Mouse (Mus musculus) cerebellum, adult 8-10 months (tissue): ENCODE measurements around the gene Gm20388.

ENCODE experiments used
- DNase-seq: peaks from one replicate; pipeline ENCODE4 v3.0.0; 2022

Gm20388 gene

DNA sequence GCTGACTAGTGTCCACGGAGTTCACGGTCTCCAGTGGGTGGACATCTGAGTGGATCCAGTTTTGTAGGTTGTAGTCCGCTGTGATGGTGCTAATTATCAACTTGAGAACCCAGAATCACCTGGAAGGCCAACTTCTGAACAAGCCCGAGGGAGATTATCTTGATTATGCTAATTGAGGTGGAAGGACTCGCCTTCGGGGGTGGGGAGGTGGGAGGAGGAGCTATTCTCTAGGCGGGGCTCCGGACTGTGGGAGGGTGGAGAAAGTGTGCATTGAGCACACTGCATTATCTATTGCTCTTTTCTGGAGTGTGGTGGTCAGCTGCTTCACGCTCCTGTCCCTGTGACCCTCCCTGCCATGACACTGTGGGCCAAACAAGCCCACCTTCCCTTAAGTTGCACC is 2961.0 kb downstream of the Gm20388 start:
- no peak for DNase-seq

DNA sequence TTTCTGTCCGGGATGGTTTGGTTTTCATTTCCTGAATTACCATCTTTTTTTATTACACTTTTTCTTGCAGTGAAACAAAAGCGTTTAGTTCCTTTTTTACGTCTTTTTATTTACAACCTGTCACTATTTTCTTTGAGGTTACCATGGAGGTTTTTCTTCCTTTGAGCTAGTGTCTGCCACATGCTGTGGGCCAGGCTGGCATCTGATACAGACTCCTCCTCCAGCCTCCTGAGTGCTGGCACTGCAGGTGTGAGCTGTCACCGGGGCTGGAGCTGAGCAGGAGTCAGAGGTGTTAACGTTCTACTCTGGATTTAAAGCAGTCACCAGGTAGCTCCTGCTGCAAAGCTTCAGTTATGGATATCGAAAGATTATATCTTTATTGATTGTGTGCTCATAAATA is 2962.5 kb downstream of the Gm20388 start:
- DNase-seq: peak; percentile 52

DNA sequence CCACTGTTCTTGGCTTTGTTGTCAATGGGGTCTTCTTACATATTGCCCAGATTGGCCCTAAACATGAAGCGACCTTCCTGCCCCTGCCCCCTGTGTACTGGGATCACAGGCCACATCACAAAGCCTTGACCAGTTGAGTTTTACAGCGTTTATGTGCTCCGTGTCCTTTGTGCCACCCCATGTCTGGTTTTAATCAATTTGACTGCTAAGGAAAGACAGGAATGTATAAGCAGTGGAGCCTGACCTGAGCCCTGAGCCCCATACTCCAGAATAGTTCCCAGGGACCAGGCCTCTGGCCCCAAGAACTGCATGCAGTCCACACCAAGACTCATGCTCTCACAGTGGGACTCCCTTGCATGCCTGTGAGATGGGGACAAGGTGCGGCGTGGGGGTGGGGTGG is 2964.5 kb downstream of the Gm20388 start:
- no peak for DNase-seq

DNA sequence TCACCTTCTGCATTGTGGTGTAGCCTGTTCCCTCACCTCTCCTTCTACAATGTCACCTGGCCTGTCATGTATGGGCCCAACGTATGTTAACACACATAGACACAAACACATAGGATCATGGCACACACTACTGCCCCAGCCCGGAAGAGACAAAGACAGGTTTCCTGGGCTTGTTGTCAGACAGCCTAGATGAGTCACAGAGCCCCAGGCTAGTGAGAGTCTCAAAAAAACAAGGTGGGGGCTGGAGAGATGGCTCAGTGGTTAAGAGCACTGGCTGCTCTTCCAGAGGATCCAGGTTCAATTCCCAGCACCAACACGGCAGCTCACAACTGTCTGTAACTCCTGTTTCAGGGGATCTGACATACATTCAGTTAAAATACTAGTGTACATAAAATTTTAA is 2967.6 kb downstream of the Gm20388 start:
- DNase-seq: no peak

DNA sequence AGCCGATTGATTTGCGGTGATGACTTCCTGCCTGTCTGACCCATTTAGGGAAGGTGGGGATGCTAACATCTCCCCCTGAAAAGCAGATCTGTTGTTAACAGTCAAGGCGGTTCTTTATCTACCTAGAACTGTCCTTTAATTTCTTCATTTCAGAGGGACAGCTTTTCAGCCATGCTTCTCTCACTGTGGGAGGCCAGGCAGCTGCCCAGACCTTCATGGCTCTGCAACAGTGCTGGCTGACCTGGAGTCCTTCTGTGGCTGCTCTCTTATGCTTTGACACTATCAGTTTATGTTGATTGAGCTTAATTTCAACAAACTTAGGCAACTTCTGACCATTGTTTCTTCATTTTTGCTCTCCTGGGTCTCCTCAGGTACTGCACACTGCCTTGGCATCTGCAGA is 2969.7 kb downstream of the Gm20388 start:
- DNase-seq: peak; percentile 46

DNA sequence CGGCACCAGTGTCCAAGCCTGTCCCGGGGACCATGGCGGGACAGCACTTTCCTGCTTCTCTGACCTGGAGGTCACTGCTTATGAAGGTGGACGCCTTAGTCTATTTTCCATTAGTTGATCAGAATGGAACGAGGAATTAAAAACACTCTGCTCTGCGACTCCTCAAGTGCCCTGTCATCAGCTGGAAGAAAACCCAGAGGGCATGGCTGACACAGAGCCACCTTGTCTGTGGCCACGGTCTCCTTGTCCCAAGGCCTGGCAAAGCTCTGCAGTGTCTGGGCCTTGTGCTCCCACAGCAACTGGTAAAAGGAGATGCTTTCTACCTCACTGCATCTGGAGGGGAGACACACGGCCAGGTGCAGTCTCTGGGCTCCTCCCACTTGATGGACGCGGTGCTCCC is 2973.0 kb downstream of the Gm20388 start:
- no peak for DNase-seq

DNA sequence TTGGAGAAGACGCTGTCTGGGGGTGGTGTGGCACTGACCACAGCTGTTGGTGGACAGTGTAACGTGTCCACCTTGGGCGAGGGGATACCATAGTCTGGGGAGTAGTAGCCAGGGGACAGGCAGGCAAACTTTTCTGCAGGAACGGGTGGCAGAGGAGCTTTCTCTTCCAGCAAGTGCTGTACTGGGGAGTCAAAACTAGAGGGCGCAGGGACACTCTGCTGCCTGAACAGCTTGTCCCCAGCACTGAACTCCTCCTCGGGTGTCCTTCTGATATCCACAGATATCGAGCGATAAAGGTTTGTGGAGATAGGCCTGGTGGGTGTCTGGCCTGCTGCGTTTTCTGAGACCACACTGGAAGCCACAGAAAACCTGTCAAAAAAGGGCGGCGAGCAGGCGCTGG is 2980.8 kb downstream of the Gm20388 start:
- no peak for DNase-seq

DNA sequence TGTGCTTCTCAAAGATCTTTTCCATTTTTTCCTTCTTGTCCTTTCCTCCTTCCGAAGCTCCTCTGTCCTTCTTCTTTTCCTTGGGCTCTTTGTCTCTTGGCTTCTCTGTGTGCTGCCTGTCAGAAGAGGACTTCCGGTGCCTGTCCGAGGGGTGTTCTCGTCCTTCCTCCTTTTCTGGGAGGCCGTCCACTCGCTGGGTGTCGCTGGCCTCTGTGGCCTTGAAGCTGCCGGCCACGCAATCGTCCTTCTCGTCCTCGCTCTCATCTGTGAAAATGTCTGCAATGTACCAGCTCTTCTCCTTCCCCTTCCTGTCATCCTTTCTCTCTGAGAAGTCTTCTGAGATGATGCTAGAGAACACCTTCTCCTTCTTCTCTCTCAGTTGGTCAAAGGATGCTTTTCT is 2982.8 kb downstream of the Gm20388 start:
- no peak for DNase-seq

DNA sequence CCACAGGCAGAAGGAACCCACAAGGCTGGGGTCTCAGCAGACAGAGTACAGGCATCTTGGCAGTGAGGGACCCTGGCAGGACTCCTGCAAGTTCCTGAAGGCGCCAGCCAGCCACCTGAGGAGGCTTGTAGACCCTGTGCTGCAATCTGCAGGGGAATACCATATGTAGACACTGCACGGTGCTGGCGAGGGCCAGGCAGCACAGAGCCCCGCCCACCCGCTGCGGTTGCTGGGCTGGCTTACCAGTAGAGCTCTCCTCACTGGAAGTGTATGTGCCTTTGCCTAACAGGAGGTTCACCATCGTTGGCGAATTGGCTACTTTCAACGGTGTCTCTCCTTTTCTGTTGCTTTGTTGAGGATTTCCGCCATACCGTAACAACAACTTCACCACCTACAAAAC is 2985.7 kb downstream of the Gm20388 start:
- DNase-seq: no peak

DNA sequence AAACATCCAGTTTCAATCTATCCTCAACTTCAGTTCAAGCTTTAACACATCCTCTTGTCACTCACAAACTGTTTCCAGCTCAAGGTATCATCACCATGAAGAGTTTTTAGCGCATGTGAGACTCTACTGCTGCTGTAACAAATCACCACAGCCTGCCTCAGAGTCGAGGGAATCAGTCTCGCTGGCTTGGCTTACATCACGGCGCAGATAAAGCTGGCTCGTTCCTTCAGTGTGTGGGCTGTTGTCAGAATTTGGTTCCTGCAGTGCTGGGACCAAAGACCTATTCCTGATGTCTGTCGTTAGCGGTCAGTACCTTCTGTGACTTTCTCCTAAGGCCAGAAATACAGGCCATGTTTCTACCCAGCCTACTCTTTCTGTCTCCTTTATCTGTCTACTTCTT is 2986.6 kb downstream of the Gm20388 start:
- no peak for DNase-seq

DNA sequence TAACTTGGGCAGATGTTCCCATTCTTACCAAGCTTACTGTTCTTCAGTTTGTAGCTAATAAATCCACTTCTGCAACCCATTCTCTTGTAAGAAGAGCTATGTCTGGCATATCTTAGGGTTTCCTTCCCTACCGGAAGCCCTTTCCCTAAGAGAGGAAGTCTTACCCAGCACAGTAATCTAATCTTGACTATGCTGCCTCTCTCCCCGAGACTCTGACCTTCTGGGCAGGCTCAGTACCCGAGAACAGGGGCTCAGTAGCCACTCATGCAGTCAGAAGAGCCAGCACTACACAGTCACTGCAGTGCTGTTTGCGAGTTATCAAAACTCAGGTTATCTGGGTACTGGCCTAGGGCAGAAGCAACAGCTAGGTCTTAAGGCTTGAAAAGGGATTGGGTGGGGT is 2987.4 kb downstream of the Gm20388 start:
- DNase-seq: no peak

DNA sequence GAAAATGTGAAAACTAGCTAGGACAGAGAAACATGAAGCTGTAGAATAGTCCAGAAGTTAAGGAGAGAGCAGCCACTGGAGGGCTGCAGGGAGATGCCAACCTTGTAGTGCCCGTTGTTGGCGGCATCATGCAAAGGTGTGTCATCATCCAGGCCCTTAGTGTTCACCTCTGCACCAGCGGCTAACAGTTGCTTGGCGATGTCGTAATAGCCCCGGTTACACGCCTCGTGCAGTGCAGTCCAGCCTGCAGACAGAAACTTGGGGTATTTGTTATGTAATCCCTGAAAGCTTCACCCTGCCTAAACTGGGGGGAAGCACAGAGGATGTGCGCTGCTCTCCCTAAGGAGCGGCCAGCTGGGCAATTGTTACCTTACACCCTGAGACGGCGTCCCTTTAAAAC is 2987.8 kb downstream of the Gm20388 start:
- DNase-seq: no peak

DNA sequence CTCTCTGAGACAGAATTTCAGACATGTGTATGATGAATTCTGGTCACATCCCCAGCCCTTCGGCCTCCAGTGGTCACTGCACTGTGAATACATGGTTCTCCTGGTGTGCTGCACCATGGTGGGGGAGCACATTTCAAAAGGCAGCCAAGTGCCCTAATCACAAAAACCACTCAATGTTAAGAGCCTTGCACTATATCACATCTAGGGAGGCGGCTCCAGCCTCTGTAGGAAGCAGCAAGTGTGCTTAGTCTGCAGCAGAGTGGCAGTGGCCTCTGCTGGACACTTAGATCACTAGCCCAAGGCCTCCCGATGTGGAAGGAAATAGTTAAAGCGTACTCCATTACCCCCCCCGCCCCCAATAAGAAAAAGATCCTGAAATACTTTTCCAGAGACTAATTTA is 2988.4 kb downstream of the Gm20388 start:
- DNase-seq: no peak

DNA sequence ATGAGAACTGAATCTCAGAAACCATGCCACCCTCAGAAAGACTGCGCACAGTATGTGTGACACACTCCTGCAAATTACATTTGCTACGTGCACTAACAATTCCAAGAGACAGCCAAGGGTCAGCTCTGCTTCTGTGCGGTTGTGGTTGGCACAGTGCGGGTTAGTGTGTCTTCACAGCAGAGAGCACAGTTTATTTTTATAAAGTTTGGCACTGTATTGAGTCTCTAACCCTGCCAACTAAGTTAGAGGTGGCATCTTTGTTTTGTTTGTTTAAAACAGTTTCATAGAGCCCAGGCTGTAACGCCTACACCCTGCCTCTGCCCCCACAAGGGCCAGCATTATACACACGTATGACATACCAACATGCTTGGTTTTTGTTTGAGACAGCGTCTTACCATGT is 2990.8 kb downstream of the Gm20388 start:
- no peak for DNase-seq

DNA sequence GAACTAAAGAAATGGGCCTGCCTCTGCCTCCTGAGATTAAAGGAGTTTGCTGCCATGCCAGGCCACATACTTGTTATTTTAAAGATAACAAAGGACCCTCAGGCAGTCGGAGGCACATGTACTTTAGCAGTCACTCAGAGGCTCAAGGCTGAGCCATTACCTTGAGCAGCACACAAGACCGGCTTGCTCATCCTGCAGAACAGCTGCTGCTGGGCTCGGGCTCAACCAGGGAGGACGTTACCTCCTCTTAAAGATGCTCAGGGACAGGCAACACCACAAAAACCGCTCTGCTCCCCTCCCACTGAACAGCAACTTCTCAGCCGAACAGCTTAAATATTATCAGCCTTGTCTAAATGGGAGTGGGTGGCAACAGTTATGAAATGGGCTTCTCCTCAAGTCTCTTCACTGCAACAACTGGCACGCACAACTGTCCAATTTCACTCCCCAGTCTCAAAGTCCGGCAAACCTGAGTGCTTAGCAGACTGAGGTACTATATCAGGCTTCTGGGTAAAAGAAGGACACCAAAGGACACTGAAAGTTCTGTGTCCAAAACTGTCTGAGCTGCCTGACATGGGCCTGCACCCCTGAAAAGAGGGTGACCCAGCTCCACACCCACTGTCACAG is 2991.4 kb downstream of the Gm20388 start:
- DNase-seq: no peak

DNA sequence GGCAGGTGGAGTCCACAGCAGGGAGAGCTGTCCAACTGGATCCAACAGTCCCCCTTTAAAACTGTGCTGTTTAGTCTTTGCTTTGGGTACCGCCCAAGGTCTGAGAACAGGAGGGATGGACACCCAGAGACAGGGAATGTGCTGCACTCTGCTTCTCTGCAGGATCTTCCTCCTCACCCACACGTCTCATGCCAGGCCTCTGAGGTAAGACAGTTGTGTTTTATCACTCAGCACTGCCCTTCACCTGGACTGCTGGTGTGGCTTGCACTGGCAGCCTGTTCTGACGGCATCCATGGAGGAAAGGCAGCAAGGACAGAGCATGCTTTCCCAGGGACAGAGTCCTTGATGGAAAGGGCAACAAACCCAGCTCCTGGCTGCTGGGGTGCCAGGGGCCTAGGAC is 2991.9 kb downstream of the Gm20388 start:
- no peak for DNase-seq

DNA sequence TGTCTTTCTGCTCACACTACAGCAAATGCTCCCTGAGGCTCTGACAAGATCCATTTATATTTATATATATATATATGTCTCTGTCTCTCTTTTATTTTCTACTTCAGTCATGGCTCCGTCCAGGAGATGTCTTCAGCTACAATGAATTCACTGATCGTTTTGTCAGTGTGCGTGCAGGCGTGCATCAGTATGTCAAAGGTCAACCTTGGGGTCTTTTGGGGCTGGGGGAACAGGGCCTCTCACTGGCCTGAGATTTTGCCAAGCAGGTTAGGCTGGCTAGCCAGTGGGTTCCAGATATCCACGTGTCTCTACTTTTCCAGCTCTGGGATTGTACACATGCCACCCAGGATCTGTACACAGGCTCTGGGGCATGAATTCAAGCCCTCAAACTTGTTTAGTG is 2992.4 kb downstream of the Gm20388 start:
- no peak for DNase-seq

DNA sequence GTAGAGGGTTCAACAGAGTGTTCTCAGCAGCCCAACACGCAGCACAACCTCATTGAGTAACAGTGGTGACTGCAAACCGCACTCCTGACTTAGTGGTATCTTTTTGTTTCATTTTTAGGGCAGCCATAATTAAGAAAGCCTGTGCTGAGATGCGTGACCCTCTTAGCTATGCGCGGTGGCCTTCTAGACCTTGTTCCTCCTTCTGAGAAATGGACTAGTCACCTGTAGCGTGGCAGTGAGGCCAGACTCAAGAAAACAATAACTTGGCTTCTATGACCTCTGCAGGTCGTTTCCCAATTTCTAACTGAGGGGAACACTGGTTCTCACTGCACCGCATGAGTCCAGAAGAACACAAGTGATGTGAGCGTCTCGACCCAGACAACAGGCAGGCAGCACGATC is 2993.9 kb downstream of the Gm20388 start:
- DNase-seq: no peak

DNA sequence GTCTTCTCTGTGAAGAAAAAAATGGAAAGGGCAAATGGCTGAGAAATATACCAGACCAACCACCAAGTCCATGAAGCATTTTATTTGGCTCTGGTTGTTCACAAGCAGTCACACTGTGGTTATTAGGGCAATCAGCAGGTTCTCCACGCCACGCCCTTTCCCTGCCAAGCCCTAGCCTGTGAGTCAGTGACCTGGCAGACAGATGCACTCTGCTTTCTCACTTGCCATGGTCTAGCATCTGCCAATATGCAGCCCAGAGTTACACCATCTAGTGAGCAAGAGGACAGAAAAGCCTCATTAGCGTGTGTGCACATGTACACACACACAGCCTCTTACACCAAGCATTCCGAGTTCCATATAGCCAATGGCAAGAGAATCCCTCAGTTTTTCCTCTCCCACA is 2994.7 kb downstream of the Gm20388 start:
- DNase-seq: peak; percentile 51

DNA sequence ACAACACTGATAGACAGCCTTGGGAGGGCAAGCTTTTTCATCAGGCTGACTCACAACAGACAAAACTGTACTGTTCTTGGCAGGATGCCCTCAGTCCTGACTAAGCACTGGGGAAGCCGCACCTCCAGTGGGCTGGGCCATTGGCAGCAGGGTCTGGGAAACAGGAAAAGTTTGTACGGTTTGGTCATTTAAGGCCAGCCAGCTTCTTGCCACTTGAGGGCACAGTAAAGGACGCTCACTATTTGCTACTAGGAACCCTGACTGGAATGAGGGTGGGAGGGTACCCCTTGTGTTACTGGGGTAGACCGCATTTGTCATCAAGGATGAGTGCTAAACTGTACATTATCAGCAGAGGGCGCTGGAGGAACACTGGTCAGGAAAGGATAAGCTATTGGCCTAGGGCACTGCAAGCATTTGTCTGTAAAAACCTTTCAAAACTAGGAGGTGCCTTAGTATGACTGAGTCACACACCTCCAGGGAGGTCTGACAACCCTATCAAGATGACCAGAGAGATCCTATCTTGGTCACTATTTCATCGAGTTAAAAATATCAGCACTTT is 2995.9 kb downstream of the Gm20388 start:
- peak; percentile 92 for DNase-seq

DNA sequence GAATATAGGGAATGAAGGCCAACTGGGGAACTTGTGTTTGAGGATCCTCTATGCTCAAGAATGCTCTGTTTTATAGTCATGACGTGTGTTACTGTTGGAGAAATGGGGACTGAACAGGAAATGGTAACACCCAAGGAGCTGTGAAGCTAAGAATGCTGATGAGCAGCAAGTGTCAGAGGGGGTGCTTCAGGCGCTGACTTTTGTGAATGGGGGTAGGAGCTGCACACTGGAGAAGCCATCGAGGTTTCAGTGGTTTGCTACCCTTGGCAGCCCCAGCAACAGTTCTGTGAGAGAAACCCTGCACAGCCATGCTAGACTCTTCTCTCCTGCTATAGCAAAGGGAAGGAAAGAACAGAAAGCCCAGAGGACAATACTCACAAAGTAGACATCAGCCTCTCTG is 3001.5 kb downstream of the Gm20388 start:
- no peak for DNase-seq

DNA sequence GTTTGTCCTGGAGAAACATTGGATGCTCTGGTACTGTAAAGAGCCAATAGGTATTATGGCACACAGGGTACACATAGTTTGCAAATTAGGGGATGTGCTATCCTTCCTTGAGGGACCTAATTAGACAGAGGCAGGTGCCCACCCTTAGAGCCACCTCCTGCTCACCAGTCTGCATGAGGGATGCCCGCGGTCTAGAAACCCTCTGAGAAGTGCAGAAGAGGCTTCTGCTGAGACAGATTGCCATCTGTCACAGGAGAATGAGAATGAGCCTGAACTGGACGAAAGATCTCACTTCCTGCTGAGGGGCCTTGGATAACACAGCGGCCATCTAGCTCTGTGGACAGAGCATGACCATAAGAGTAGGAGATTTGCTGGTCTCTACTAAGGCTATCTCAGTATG is 3002.2 kb downstream of the Gm20388 start:
- DNase-seq: peak; percentile 50

DNA sequence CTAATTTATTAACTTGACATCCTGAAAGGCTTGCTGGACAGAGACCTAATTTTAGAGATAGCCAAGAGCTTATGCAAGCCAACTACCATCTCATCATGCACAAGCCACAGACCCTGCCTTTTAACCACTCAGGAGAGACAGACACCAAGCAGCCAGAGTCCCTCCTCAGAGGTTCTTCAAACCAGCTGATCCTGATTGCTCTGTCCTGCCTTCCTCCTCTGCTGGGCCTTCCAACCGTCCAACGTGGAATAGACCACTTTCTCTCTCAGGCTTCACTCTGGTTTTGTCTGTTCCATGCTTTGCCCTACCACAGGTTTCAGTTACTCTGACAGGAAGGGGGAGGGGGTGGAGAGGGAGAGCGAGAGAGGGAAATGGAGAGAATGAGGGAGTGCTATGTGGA is 3006.1 kb downstream of the Gm20388 start:
- no peak for DNase-seq

DNA sequence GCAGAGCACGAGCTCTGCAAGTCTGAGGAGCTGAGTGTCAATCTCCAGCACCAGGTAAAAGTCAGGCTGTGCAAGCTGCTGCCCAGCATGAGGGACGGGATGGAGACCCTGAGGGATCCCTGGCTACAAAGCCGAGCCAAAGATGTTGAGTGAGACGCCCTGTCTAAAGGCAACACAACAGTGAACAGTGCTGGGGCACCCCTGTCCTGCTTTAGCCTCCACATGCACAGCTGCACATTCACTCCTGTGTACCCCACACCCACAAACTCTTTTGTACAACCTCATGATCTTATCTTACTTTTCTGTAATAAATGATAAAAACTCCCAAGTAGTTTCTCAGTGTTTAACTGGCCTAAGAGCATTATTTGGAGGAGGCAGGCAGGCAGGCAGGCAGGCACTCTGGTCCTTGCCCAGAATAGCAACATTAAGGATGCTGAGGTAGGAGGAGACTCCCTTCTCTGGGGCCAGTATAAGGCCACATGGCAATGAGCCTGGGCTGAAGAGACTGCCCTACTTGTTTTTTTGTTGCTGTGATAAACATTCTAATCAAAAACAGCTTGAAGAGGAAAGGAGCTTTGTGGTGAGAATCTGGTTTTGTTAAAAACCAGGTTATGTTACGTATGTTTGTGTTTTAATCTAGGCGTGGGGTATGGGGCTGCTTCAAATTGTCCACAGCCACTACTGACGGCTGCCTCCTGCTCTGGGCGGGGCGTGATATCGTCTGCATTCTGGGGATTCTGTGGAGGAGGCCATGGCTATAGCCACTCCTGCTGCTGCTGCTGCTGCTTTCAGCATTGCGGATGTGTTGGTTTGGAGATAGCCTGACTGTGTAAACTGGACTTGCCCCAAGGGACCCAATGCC is 3007.1 kb downstream of the Gm20388 start:
- DNase-seq: no peak
